Mouse (Mus musculus) Patski (cell line): Measurements from ENCODE around the gene Carmil3. TPM values are rescaled to one million over a fixed set of nuclear protein-coding genes. Genes with fewer than 3 reads are reported as not detected.

ENCODE experiments used
- ATAC-seq: fragments of 100-300 bp; one replicate; pipeline ENCODE4 v1.8.0; 2021
- CTCF ChIA-PET: fragments of 350-600 bp; sonication (Branson Sonifier 250); formaldehyde crosslinking; loops from one replicate; lab custom pipeline; 2022; ENCODE audit warnings: inconsistent platforms; lab: Charles Lee
- POLR2A ChIA-PET: fragments of 350-600 bp; sonication (Branson Sonifier 250); formaldehyde crosslinking; loops from one replicate; lab custom pipeline; 2022; ENCODE audit warnings: antibody characterized with exemption, inconsistent platforms; lab: Charles Lee
- DNase-seq: peaks from one replicate; pipeline ENCODE4 v3.0.0-alpha.2; 2011; ENCODE audit warnings: low read depth, low spot score
- H3K27me3 ChIP-seq: fragments of 371-371 bp; one replicate; pipeline ENCODE4 v1.5.1; 2021
- CTCF ChIP-seq: fragments of 100-300 bp; IDR thresholded peaks from one replicate; pipeline ENCODE4 v1.5.1; 2021
- in situ Hi-C: fragments of 300-500 bp; cut with MboI; formaldehyde crosslinking; loops from 3 replicates; pipeline ENCODE4 v1.11.1; 2018; ENCODE audit warnings: low pct_unique_long_range_greater_than_20kb, mixed read lengths
- polyA plus RNA-seq: library from polyadenylated mRNA; unstranded; gene quantifications from one replicate; pipeline ENCODE4 v1.2.3, GENCODE M21; 2021

Gene Carmil3
- polyA plus RNA-seq, 1 experiment from 2014 or later: 2.6 TPM

GRCm38 (mm10) chr14:55469041-55469440, 21.4 kb upstream of the Carmil3 start:
- peaks cover 23% of the 10 kb centered on the region for H3K27me3 ChIP-seq
- ChIA-PET POLR2A (interaction anchor here (1.0 kb wide), 1 partner anchor 9 kb away, joined by 3 read pairs; no protein-coding TSS in a partner anchor), CTCF (interaction anchor here (0.9 to 4.2 kb wide), 2 partner anchors 10 to 30 kb away, joined by 3 to 27 read pairs; partner anchors contain the start of gene Dhrs4)
- TF ChIP-seq CTCF: no peak
- ATAC-seq (peak; percentile 69), DNase-seq (no peak)
- in situ Hi-C loops: no loop called here

GRCm38 (mm10) chr14:55469821-55470220, 20.6 kb upstream of the Carmil3 start:
- in situ Hi-C loops: no loop called here

GRCm38 (mm10) chr14:55470806-55471205, 19.6 kb upstream of the Carmil3 start:
- in situ Hi-C loops: no loop called here
- ChIA-PET CTCF (no interaction called here), POLR2A (no interaction called here)
- ATAC-seq: no peak
- no peak for DNase-seq
- no peak for TF ChIP-seq CTCF
- peaks cover 23% of the 10 kb centered on the region for H3K27me3 ChIP-seq

More at GRCm38 (mm10) chr14:55469821-55470220, 20.6 kb upstream of the Carmil3 start:
- TF ChIP-seq CTCF: no peak
- H3K27me3 ChIP-seq: peaks cover 23% of the 10 kb centered on the region
- ATAC-seq (no peak), DNase-seq (no peak)
- ChIA-PET POLR2A (no interaction called here), CTCF (interaction anchor here (4.2 kb wide), 1 partner anchor 9 kb away, joined by 27 read pairs; the partner anchor contains the start of gene Dhrs4)

GRCm38 (mm10) chr14:55475654-55476053, 14.8 kb upstream of the Carmil3 start:
- H3K27me3 ChIP-seq: peaks cover 4% of the 10 kb centered on the region
- CTCF ChIA-PET: no interaction called here
- in situ Hi-C loops: no loop called here
- POLR2A ChIA-PET: no interaction called here
- DNase-seq (no peak), ATAC-seq (no peak)
- TF ChIP-seq CTCF: no peak

- no peak for TF ChIP-seq CTCF
- in situ Hi-C loops: no loop called here
- DNase-seq: no peak
- ATAC-seq: no peak
- ChIA-PET CTCF (interaction anchor here (1.7 kb wide), 1 partner anchor 79 kb away, joined by 4 read pairs; no protein-coding TSS in a partner anchor), POLR2A (interaction anchor here (0.8 to 1.2 kb wide), 2 partner anchors 9 to 38 kb away, joined by 3 to 4 read pairs; no protein-coding TSS in a partner anchor)
- peaks cover 4% of the 10 kb centered on the region for H3K27me3 ChIP-seq
These were observed 13.0 kb upstream of the Carmil3 start for GRCm38 (mm10) chr14:55477421-55477820.

GRCm38 (mm10) chr14:55477829-55478228, 12.6 kb upstream of the Carmil3 start:
- in situ Hi-C loops: no loop called here
- DNase-seq: no peak
- TF ChIP-seq CTCF: no peak
- ChIA-PET CTCF (interaction anchor here (1.3 to 2.5 kb wide), 5 partner anchors 9 to 329 kb away, joined by 4 to 27 read pairs (median 5); partner anchors contain the start of gene Carmil3), POLR2A (interaction anchor here (0.8 to 1.6 kb wide), 3 partner anchors 9 to 80 kb away, joined by 3 to 4 read pairs (median 3); no protein-coding TSS in a partner anchor)
- no peak for ATAC-seq
- H3K27me3 ChIP-seq: peaks cover 4% of the 10 kb centered on the region

GRCm38 (mm10) chr14:55478651-55479599, 11.5 kb upstream of the Carmil3 start, which contains the start of gene Dhrs4:
Gene Dhrs4, plus strand, starts transcription at chr14:55478758.
- in situ Hi-C loops: no loop called here
- peak; percentile 48 for DNase-seq
- ChIA-PET CTCF (interaction anchor here (0.6 to 2.5 kb wide), 15 partner anchors 10 to 330 kb away, joined by 3 to 27 read pairs (median 4); partner anchors contain the start of gene Carmil3), POLR2A (interaction anchor here (1.2 to 1.6 kb wide), 3 partner anchors 11 to 79 kb away, joined by 3 to 5 read pairs (median 4); partner anchors contain the start of gene Carmil3)
- TF ChIP-seq CTCF: peak; percentile 92
- peaks cover 4% of the 10 kb centered on the region for H3K27me3 ChIP-seq
- peak; percentile 96 for ATAC-seq

- in situ Hi-C loops: no loop called here
- no peak for TF ChIP-seq CTCF
- DNase-seq: no peak
- no peak for ATAC-seq
- POLR2A ChIA-PET: interaction anchor here (1.3 to 1.6 kb wide), 2 partner anchors 11 to 78 kb away, joined by 3 to 5 read pairs; partner anchors contain the start of gene Carmil3
- CTCF ChIA-PET: interaction anchor here (0.6 to 2.5 kb wide), 13 partner anchors 9 to 265 kb away, joined by 3 to 27 read pairs (median 3); partner anchors contain the start of gene Carmil3
- peaks cover under 1% of the 10 kb centered on the region for H3K27me3 ChIP-seq
These were observed 10.8 kb upstream of the Carmil3 start for GRCm38 (mm10) chr14:55479629-55480028.

GRCm38 (mm10) chr14:55484430-55485085, 5.9 kb upstream of the Carmil3 start:
- ATAC-seq (no peak), DNase-seq (no peak)
- in situ Hi-C loops: no loop called here
- ChIA-PET CTCF (no interaction called here), POLR2A (no interaction called here)
- TF ChIP-seq CTCF: no peak
- H3K27me3 ChIP-seq: no peaks in the 10 kb centered on the region

GRCm38 (mm10) chr14:55486836-55487235, 3.6 kb upstream of the Carmil3 start:
- POLR2A ChIA-PET: no interaction called here
- in situ Hi-C loops: no loop called here
- ATAC-seq: no peak
- TF ChIP-seq CTCF: no peak
- no peaks in the 10 kb centered on the region for H3K27me3 ChIP-seq
- CTCF ChIA-PET: no interaction called here
- no peak for DNase-seq
